Mouse (Mus musculus): ENCODE results near the gene Cxcr5.
"Not testable (repeated sequence)": the region's sequence is repeated elsewhere in the genome, so short reads cannot be mapped to it uniquely, and the experiment has no call there.

The Cxcr5 gene

DNA sequence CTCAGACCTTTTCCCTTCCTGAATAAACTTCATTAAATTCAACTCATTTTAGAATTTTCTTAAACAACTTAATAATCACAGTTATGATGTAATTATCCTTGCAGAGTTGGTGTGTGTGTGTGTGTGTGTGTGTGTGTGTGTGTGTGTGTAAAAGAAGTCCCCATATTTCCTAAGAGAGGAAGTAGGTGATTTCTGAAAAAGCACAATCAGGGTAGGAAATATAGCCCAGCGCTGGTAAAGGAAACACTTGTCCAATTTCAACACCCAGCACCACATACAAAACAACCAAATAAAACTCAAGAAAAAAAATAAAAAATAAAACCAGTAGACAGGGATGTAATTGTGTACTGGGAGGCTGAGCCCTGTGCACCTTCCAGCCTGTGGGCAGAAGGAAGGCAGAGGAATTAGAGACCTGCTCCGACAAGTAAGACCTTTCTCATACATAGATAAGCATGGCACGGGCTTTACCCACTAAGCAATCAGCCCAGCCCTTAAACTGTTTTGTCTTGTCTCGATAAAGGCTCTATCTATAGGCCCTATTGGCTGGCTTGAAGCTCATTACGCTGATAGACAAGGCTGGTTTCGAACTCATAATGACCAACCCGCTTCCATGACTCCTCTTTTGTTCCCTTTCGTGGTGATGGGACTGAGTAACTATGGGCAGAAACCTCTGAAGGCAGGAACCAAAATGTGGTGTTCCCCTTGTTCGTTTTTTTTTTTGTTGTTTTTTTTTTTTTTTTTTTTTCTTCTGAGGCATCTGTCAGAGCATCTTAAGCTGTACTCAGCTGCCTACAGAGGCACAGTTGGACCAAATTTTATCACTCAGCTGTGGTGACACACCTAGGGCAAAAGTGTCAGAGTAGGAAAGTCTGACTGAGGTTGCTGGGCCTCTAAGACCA lies 25.8 kb upstream of the Cxcr5 start:
- no peak for DNase-seq

DNA sequence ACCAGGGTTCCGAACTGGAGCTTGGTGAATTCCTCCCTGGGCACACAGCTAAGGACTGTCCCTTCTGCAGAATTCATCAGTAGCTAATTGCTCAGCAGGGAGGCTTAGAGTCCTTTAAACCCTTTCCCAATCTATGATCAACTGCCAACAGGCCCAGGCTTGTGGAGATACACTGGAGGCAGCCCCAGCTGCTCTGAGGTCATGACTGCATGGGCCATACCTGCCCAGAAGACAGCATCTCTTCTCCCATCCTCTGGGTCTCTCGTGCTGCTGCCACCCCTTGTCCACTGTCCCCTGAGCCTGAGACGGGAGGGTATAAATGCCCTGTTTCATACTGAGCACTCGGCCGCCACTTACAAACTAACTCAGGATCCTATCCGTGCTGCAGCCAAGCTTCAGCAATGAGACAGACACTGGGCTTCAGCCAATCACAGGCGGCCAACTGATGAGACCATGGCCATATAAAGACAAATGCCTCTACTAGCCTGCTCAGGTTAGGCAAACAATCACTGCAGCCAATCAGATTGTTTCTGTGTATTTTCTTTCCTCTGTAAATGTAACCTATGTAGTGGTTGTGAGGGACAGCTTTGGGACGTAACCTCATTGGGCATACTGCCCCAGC lies 25.1 kb upstream of the Cxcr5 start:
- DNase-seq = no peak

DNA sequence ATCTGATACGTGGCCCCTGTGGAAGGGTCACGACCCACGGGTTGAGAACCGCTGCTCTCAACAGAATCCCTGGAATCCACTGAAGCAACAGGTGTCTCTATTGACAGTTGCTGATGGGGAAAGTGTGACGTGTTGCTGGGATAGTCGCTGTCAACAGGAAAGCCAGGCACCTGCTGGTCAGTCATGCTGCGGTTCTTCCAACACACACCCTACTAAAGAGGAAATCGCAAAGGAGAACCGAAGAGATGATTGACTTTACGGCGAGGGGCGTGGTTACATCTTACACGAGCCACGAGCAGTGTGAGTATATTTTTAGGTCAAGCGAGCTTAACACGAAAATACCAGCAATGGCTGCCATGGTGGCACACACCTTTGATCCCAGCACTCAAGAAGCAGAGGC lies 20.7 kb upstream of the Cxcr5 start:
- DNase-seq = no peak

DNA sequence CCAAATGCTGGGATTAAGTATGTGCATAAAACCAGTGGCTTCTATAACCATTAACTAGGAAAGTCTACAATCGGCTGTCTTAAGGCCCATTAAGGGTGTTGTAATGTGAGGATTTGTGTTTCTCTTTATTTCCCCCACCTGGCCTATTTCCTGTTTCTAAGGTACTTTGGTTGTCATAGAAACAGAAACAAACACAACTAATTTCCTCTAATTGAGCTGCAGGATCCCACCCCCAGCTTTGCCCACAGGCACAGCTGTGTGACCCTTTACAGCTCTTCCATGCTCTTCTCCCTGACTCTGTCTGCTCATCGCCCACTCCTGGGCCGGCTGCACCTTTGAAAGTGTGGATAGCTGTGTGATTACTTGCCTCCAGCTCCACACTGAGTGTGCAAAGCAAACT lies 19.7 kb upstream of the Cxcr5 start:
- no peak for DNase-seq

DNA sequence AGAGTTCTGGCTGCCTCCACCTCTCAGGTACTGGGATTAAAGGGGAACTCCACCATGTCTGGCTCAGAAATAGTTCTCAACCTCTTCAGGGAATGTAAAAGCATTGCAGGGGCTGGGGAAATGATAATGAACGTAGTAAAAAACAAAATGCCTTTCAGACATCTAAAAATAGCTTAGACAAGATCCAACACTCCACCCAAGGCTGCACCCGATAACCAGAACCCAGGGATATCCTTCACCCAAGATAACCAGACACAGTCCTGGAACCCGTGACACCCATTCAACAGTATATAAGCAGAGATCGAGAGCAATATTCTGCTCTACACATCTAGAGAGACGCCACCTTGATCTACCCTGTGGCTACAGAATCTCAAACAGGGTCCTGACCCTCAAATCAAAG lies 18.4 kb upstream of the Cxcr5 start:
- DNase-seq = no peak

DNA sequence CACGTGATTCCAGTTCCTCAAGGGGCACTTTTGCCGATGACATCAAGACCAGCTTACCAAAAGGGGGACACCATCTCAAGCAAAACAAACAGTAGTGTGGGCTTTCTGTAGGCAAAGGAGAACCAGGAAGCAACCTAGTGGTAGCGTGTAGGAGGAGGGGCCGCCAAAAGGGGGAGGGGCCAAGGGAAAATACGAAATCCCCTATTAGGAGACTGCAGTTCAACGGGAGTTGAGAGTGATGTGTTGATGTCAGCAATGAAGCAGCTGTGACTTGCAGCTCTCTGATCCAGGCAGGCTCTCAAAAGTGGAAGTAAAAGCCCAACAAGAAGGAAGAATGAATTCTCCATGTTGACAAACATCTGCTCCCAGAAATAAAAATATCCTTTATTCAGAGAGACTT lies 17.7 kb upstream of the Cxcr5 start:
- no peak for DNase-seq

DNA sequence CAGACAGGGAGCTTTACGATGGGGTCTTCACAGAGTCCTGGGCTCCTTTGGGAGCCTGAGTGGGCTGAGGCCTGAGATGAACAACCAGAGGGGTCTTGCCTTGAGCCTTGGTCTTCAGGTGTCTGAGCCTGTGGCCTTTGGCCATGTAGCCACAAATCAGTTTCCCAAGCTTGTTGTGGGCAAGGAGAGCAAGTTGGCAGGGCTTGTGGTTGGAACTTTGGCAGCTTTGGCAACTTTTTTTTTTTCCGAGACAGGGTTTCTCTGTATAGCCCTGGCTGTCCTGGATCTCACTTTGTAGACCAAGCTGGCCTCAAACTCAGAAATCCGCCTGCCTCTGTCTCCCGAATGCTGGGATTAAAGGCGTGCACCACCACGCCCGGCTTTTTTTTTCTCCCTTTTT lies 14.4 kb upstream of the Cxcr5 start:
- DNase-seq = not testable (repeated sequence)

DNA sequence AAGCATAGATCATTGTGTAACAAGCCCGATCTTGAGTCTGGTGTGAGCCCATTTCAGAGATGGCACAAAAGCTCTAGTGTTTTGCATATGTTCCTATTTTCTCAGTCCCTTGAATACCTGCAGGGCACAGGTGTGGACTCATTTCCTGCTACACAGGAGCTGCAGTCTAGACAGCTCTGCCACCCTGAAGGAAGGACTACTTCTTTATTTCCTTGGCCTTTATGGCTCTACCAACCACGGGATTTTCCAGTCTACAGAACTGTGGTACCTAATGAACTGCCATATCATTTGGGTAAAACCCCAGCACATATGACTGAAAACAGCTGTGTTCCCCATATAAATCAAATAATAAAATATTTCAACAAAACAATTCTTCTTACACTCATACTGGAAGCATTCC lies 13.4 kb upstream of the Cxcr5 start:
- DNase-seq = no peak

DNA sequence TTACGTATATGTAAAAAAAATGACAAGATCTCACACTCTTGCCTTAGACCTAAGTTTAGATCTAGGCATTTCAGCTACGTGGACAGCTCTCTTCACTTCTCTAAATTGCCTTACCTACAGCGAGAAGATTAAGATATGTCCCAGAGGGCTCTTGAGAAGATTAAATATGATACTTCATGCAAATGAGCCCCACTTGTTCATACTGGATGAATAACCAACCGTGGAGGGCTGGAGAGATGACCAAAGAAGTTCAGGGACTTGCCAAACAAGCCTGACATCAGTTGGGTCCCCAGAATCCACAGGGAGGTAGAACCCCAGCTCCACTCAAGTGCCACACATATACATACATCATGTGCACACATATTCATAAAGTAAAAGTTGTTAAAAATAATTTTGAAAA lies 11.6 kb upstream of the Cxcr5 start:
- no peak for DNase-seq

DNA sequence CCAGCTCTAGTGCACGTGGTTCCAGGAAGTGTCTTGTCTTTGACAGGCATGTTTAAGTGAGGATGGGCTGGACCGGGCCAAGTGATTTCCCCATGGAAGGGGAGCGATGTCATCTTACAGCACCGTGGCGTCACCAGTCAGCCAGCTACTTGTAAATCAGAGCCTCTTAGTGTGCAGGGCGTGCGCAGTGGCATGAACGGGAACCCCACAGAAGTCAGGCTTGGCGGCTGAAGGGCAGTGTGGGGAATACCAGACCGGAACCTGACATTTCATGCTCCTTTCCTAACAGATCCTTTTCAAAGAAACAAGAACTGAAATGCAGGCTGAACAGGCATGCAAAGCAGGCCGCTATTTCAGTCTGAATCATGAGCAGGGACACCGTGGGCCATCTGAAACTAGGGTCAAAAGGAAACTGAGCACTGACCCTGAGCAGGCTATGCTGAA lies 9.3 kb upstream of the Cxcr5 start:
- DNase-seq = no peak

DNA sequence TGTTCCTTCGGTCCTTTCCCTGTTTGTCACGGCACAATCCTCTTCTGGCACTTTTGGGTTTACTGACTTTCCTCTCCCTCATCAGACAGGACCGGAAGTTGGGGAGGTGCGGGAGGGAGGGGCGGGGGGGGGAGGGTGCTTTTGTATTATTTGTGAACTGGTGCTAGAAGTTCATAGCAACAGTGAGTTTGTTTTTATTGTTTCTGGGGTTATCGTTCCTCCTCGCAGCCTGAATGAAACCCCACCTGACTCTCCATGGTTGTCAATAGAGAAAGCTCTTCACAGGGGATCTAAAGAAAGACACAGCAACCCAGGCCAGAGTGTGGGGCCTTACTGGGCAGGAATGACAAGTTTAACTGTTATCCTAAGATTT lies 6.4 kb upstream of the Cxcr5 start:
- DNase-seq = no peak

DNA sequence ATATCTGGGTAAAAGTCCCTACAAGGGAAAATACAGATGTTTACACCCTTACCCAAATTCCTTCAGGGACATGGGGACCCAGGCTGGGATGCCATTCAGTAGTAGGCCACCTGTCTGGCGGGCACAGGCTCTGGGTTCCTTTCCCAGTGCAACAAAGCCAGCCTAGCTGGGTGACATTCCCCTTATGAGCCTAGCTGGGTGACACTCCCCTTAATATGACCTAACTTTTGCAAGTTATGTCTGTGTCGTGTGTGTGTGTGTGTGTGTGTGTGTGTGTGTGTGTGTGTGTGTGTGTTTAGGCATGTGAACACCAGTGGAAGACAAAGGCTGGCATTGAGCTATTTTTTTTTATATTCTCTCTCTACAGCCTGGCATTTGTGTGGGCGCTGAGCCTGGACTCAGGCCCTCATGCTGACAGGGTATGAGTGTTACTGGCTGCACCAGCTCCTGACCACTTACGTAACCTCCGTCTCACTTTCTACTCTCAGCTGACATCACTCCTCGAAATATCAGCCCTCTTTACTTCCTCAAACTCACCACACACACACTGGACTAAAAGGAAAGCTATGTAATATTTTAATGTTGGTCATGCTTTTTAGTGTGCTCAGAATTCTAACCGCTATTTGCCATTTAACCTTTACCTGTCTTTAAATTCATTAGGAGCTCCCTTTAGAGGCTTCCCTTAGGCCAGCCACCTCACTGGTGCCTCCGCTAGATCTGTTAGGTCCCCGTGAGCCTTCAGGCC lies 5.8 kb upstream of the Cxcr5 start:
- peak; percentile 7 for DNase-seq

DNA sequence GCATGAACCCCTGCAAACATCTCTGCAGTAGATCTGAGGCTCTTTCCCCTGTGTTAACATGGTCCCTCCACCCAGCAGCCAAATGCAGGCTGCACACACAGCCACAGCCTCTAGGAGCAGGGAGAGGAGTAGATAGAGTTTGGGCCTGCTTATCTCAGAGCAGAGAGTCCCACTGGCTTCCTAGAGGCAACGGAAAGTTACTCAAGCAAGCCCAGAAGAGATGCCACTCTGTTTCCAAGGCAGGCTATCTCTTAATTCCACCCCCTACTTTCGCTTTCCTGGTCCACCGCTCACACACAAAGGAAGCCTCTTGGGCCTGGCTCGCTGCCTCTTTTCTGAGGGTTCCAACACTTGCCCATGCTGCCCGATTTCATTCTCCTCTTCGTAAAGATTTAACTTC lies 3.7 kb upstream of the Cxcr5 start:
- no peak for DNase-seq

DNA sequence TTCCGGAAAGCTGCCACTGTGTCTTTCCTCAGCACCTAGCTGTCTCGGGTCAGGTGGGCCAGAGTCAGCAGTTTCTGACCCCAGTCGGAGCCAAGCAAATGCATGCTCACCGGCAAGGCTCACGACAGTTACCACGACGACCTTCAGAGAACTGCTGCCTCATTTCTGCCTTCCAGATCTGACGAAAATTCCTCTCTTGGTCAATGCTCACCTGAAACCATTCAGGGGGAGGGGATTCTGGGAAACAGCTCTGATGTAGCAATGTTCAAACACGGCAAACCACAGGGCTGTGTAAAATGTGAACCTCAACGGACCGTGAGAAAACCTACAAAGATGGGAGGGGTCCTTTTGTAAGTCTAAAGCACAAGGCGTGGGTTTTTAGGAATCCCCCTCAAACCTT lies 1.3 kb upstream of the Cxcr5 start:
- DNase-seq = no peak

DNA sequence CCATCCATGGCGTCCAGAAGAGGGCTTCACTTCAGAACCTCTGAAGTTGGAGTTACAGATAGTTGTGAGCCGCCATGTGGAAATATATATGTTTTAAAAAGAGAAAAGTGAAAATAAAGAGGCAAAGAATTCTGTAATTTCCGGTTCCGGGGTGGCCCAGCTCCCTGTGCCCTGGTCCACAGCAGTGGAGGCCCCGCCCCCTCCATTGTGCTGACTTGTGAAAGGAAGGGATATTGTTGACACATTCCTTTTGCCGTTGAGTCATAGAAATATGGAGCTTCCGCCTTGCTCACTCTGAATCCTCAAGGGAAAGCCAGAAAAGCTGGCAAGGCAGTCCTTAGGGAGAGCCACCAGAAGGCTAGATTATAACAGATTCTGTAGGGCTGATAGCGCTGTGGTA lies 9.5 kb downstream of the Cxcr5 start:
- DNase-seq = no peak

DNA sequence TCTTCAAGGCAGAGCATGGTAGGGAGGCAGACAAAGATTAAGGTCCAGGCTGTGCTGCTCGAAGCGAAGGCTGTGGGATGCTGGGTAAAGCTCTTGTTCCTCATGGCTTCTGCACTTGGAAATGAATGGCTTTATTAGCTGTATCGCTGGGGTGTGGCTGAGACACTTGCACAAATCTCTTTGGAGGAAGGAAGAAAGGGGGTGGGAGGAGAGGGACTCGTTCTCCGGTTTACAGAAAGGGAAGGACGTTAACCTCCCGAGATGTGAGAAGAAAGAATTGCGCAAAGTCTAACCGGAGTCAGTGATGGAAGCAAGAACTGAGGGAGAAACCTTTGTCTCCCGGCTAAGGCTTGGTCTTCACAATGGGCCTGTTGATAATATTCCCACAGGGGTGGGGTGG lies 10.5 kb downstream of the Cxcr5 start:
- DNase-seq = no peak

DNA sequence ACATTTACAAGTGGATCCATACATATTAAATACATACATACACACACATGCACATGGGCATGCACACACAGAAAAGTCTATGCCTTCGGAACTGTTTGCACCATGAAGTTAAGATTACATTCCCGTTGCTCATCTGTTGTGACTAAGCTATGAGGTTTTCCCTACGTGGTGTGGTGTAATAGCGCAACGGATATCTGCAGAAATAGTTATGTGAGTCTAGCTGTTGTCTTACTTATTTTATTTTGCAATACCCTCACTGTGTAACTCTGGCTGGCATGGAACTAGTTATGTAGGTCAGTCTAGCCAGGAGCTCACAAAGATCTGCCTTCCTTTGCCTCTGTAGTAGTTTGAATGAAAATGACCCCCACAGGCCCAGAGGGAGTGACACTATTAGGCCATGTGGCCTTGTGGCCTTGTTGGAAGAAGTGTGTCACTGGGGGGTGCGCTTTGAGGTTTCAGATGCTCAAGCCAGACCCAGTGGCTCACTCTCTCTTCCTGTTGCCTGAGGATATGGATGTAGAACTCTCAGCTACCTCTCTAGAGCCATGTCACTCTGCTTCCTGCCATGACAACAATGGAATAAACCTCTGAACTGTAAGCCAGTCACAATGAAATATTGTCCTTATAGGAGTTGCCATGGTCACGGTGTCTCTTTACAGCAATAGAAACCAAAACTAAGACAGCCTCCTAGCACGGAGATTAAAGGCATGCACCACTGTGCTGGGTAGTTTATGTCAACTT lies 13.1 kb downstream of the Cxcr5 start:
- no peak for DNase-seq

DNA sequence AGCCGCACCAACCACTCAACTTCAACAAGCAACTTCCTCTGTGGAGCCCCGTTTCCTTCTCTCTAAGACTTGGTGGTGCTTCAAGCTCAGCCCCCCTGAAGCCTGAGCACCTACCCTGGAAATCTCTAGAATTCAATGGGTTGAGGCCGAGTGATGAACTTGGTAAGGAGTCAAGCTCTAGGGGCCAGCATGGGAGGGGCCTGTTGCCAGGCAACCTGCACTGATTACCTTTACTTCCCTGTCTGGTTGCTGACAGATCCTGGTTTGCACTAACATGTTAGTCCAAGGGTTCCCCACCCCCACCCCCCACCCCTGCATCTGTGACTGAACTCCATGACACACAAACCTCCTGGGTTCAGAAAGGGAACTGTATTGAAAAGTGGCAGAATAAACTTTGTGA lies 16.7 kb downstream of the Cxcr5 start:
- no peak for DNase-seq

DNA sequence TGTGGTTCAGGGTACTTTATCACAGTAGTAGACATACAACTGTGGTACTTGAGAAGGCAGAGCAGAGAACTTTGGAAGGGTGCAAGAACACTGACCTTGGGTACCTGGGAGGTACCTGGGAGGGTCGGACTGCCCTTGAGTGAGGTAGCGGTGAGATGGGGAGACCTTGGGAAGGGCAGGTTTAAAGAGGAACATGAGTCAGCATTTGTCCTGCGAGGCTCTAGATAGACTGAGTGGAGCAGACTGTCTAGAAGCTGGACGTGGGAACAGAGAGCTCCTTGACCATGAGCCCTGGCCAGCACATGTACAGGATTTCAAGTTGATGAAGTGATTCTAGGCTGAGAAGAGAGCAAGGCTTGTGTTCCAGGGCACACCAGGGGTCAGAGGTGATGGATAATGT lies 19.3 kb downstream of the Cxcr5 start:
- no peak for DNase-seq

DNA sequence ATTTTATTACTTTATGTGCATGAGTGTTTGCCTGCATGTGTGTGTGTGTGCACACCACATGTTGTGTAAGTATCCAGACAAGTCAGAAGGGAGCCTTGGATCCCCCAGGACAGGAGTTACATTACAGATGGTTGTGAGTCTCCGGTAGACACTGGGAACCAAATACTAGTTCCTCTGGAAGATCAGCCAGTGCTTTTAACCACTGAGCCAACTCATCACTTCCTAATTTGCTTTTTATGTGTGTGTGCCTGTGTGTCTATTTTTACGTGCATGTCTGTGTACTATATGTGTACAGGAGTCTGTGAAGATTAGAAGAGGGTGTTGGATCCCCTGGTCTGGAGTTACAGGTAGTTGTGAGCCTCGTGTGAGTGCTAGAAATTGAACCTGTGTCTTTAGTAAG lies 21.0 kb downstream of the Cxcr5 start:
- DNase-seq = no peak

DNA sequence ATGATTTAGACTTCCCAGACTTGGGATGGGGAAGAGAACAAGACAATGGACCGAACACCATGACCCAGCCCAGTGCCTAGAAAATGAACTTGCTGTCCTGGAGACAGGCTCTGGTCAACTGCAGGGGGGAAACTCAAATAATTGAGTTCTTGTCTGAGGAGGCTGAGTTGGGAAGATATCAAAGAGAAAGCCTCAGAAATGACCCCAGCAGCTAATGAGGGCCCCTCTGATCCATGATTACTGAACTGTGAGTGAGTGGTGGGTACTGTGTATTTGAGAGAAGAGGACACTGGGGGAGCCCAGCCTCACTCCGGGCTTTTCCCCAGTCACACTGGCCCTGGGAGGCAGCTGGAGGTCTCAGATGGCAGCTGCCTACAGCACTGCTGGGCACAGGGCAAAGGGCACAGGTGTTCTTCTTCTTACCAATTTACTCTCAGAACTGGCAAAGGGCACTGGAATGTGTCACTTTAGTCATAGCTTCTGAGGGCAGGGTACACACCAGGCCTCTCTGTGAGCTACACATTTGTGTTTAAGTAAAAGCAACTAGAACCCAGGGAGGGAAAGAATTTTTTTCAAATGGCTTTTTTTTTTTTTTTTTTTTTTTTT lies 21.8 kb downstream of the Cxcr5 start:
- no peak for DNase-seq

DNA sequence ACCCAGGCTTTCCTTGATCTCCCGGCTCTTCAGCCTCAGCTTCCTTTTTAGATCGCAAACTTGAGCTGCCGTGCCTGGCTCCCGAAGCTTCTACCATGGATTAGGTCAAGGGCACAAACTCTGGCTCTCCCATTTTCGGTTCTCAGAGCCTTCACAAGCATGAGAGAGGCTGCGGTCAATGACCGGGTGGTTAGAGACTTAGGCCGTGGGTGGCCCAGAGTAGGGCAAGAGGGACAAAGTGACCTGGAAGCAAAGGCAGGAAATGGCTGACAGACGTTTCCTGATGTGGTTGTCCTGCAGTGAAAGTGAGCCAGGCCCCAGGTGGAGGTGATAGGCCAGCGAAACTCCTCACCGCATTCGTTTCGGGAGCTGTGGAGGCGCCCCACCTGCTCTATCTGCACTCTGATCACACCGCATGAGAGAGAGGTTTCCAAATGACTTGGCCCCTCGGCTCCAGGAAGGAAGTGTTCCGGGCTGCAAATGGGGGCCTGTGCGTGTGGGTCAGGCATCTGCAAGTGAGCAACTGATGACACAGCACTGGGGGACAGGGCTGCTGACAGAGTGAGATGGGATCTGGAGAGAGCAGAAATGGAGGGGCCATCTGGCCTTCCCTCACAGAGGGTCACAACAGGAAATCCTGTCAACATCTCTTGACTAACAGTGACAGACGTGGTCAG lies 23.9 kb downstream of the Cxcr5 start:
- no peak for DNase-seq

Data from right cerebral cortex, adult 18-20 months (tissue).